Mouse (Mus musculus): ENCODE results near the gene Urm1. TPM values are rescaled to one million over a fixed set of nuclear protein-coding genes. Genes with fewer than 3 reads are reported as not detected.

Gene Urm1
- total and polyA plus RNA-seq, 3 experiments, result 90.5 to 131 TPM; not detected in 1

DNA sequence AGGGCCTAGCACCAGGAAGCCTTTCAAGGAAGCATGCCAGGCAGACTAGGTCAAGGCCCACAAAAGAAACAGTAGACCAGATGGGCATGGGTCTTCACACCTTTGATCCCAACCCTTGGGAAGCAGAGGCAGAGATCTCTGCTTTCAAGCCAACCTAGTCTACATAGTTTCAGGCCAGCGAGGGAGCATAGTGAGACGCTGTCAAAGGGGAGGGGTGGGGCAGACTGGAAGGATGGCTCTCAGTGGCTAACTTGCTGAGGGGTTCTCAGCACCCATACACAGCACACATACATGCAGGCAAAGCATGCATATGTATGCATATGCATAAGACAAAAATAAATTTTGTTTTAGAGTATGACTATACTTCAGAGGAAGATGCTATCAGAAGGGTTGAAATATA is 512 bp upstream of the Urm1 start:
- Histone ChIP-seq H3K9ac (ENCODE audit: control insufficient read depth, low read depth, low read length, poor library complexity, severe bottlenecking) (no peak overlapping the region), H3K9me3 (replicated peaks; ENCODE audit: insufficient read depth, low read length) (no peaks in the 10 kb centered on the region), H3K79me2 (ENCODE audit: control insufficient read depth, insufficient read depth, low read length, poor library complexity) (no peaks in the 10 kb centered on the region), H3K36me3 (ENCODE audit: control insufficient read depth in 1 of 2, insufficient read depth in 2 of 2, low read length in 2 of 2) (no peaks in the 10 kb centered on the region), H3K27ac (ENCODE audit: control insufficient read depth, low read depth, low read length) (no peak overlapping the region), H3K4me3 (ENCODE audit: control insufficient read depth in 1 of 2, insufficient read depth in 1 of 2, low read depth in 2 of 2, low read length in 2 of 2) (no peak overlapping the region; a peak in 1 of 4 replicates), H3K4me1 (ENCODE audit: control insufficient read depth in 1 of 2, insufficient read depth in 2 of 2, low read length in 2 of 2) (no peaks in the 10 kb centered on the region), H3K27me3 (ENCODE audit: control insufficient read depth in 1 of 2, insufficient read depth in 2 of 2, low read length in 2 of 2) (no peaks in the 10 kb centered on the region)
- peak; percentile 13 for DNase-seq (ENCODE audit: low read depth, low spot score)
- TF ChIP-seq RAD21 (IDR thresholded peaks at IDR 0.05; ENCODE audit: low read depth, low read length), result no peak
- TF ChIP-seq MYC (IDR thresholded peaks at IDR 0.05; ENCODE audit: low read depth, low read length), result no peak
- TF ChIP-seq ZC3H11A (IDR thresholded peaks at IDR 0.05; ENCODE audit: low read depth, low read length), result no peak
- no peak for TF ChIP-seq TAL1 (IDR thresholded peaks at IDR 0.05; ENCODE audit: low read length)
- no peak for TF ChIP-seq SMC3 (IDR thresholded peaks at IDR 0.05; ENCODE audit: low read depth, low read length)
- TF ChIP-seq MXI1 (IDR thresholded peaks at IDR 0.05; ENCODE audit: low read depth, low read length), result no peak
- TF ChIP-seq KAT2A (conservative IDR thresholded peaks at IDR 0.05; ENCODE audit: low read depth, low read length), result no peak
- no peak for TF ChIP-seq GATA1 (IDR thresholded peaks at IDR 0.05; ENCODE audit: low read depth, low read length)
- TF ChIP-seq JUND (IDR thresholded peaks at IDR 0.05; ENCODE audit: low read depth, low read length), result no peak
- TF ChIP-seq MYB (IDR thresholded peaks at IDR 0.05; ENCODE audit: low read depth, low read length), result no peak
- TF ChIP-seq E2F4 (IDR thresholded peaks at IDR 0.05; ENCODE audit: borderline replicate concordance, low read depth, low read length), result no peak
- no peak for TF ChIP-seq UBTF (IDR thresholded peaks at IDR 0.05; ENCODE audit: borderline replicate concordance, insufficient read depth, low read depth, low read length)
- no peak for TF ChIP-seq ZMIZ1 (IDR thresholded peaks at IDR 0.05; ENCODE audit: low read depth, low read length)
- TF ChIP-seq TCF12 (IDR thresholded peaks at IDR 0.05; ENCODE audit: low read depth, low read length), result no peak

DNA sequence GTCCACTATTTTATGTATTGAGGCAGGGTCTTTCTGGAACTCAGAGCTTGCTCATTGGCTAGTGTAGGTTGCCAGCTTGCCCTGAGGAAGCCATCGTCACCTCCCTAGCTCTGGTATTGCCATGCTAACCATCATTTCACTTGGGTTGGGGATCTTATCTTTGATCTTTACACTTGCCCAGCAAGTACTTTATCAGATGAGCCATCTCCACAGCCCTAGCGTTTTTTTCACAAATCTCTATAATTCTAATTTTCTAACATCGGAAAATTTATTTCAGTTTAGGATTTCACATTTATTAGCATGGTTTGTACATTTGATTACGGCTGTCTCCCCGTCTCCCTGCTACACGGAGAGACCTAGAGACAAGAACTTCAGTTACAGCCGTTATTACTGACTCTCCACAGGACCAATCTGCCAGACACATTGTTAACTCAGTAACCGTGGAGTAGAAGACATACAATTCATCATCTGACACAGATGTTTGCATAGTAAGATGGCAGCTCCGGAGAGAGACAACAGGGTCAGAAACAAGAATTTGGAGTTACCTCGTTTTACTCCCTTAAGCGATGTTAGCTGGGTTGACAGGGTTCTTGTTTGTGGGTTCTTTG is 6.5 kb downstream of the Urm1 start:
- peak; percentile 43 for DNase-seq (ENCODE audit: low read depth, low spot score)
- TF ChIP-seq MXI1 (IDR thresholded peaks at IDR 0.05; ENCODE audit: low read depth, low read length) (no peak), MEF2A (IDR thresholded peaks at IDR 0.05; ENCODE audit: extremely low read depth, insufficient replicate concordance, low read depth, low read length, poor library complexity, severe bottlenecking) (no peak), TCF12 (IDR thresholded peaks at IDR 0.05; ENCODE audit: low read depth, low read length) (no peak), NELFE (IDR thresholded peaks at IDR 0.05; ENCODE audit: low read depth, low read length) (no peak), GATA1 (IDR thresholded peaks at IDR 0.05; ENCODE audit: low read depth, low read length) (peak; percentile 84), ZNF384 (IDR thresholded peaks at IDR 0.05; ENCODE audit: low read depth, low read length) (peak; percentile 56; the same call in 1 of the 2 replicates), MYC (IDR thresholded peaks at IDR 0.05; ENCODE audit: low read depth, low read length) (no peak), MYB (IDR thresholded peaks at IDR 0.05; ENCODE audit: low read depth, low read length) (peak; percentile 61), RCOR1 (IDR thresholded peaks at IDR 0.05; ENCODE audit: low read depth, low read length) (no peak), CHD1 (IDR thresholded peaks at IDR 0.05; ENCODE audit: low read depth, low read length) (peak; percentile 71; the same call in 1 of the 2 replicates)
- H3K4me3 ChIP-seq (ENCODE audit: control insufficient read depth in 1 of 2, insufficient read depth in 1 of 2, low read depth in 2 of 2, low read length in 2 of 2), result peak overlapping the region; percentile 84 to 91
- peak overlapping the region; percentile 79 for H3K9ac ChIP-seq (ENCODE audit: control insufficient read depth, low read depth, low read length, poor library complexity, severe bottlenecking)
- H3K79me2 ChIP-seq (ENCODE audit: control insufficient read depth, insufficient read depth, low read length, poor library complexity), result peaks cover 27% of the 10 kb centered on the region
- no peaks in the 10 kb centered on the region for H3K27me3 ChIP-seq (ENCODE audit: control insufficient read depth in 1 of 2, insufficient read depth in 2 of 2, low read length in 2 of 2)
- H3K36me3 ChIP-seq (ENCODE audit: control insufficient read depth in 1 of 2, insufficient read depth in 2 of 2, low read length in 2 of 2), result peaks cover 0 to 8% of the 10 kb centered on the region in 2 experiments; a peak in 3 of 4 replicates
- peak overlapping the region; percentile 94 for H3K27ac ChIP-seq (ENCODE audit: control insufficient read depth, low read depth, low read length)
- H3K9me3 ChIP-seq (replicated peaks; ENCODE audit: insufficient read depth, low read length), result no peaks in the 10 kb centered on the region
- peaks cover 0 to 9% of the 10 kb centered on the region in 2 experiments; a peak in 2 of 4 replicates for H3K4me1 ChIP-seq (ENCODE audit: control insufficient read depth in 1 of 2, insufficient read depth in 2 of 2, low read length in 2 of 2)

Measured in MEL (cell line).